19 mouse cellular contexts compared by ENCODE assay signal in the genomic region with DNA sequence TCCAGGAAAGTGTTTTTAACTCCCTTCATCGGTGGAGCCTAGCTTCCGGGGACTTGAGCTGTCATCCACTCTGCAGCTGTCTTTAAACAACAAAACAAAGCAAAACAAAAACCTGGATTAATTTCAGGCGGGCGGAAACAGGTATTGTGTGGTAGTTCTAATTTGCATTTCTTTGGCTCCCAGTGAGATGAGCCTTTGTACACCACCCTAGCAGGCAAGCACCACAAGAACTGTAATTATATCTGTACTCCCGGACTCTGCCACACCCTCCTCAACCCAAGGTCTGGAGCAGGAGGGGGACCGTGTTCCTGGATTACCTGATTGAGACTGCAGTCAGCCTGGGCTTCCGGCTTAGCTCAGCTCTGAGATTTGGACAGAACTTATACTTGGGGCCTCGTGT. TPM values are rescaled to one million over a fixed set of nuclear protein-coding genes. Genes with fewer than 3 reads are reported as not detected.
"Had no signal": no experiment of that assay in that cellular context is flagged by ENCODE, and none has a peak within 500 bp of the region (broad histone marks: within the 10 kb centered on the region; RNA-seq: fewer than 3 reads in every experiment).

No protein-coding gene starts in this region.

- H3K9me3 ChIP-seq: limb, embryonic 15.5 days; liver, embryonic 13.5 days; midbrain, embryonic 12.5 days; stomach, embryonic 15.5 days had no signal

- H3K4me3 ChIP-seq: limb, embryonic 15.5 days; liver, embryonic 13.5 days; midbrain, embryonic 12.5 days; stomach, embryonic 15.5 days had no signal

- H3K27ac ChIP-seq: kidney, postnatal 0 days; limb, embryonic 15.5 days; liver, embryonic 13.5 days; midbrain, embryonic 12.5 days; stomach, embryonic 15.5 days had no signal

- H3K36me3 ChIP-seq: limb, embryonic 15.5 days; liver, embryonic 13.5 days; midbrain, embryonic 12.5 days; stomach, embryonic 15.5 days had no signal

- DNase-seq: kidney, postnatal 36 days; layer of hippocampus, adult 9-11 months; layer of hippocampus, postnatal 36 days; liver, embryonic 13.5 days; liver, postnatal 0 days; right cerebral cortex, postnatal 4 days; spleen, adult 18-20 months; thymus, adult 2 months; thymus, postnatal 25 days had no signal

- ATAC-seq: liver, postnatal 0 days; midbrain, embryonic 16.5 days had no signal

- H3K4me1 ChIP-seq: liver, embryonic 13.5 days had no signal

- H3K4me2 ChIP-seq: limb, embryonic 15.5 days; liver, embryonic 13.5 days; midbrain, embryonic 12.5 days; stomach, embryonic 15.5 days had no signal

- H3K9ac ChIP-seq: limb, embryonic 15.5 days; liver, embryonic 13.5 days; liver, postnatal 0 days; midbrain, embryonic 12.5 days; stomach, embryonic 15.5 days had no signal

RNA-seq across cellular contexts. Expression of gene Adgrb2, which starts 14.5 kb away (rescaled TPM):
- polyA plus RNA-seq: liver, postnatal 0 days had no signal

RNA-seq across cellular contexts. Expression of gene Spocd1, which starts 41.1 kb away (rescaled TPM):
- total RNA-seq: megakaryocyte-erythroid progenitor cell, adult 5-6 weeks had no signal
- polyA plus RNA-seq: kidney, postnatal 0 days; limb, embryonic 11.5 days; liver, embryonic 13.5 days; liver, postnatal 0 days; lung, embryonic 16.5 days; midbrain, embryonic 12.5 days; midbrain, embryonic 16.5 days; neural tube, embryonic 14.5 days; urinary bladder, adult 2 months had no signal
